Mouse (Mus musculus) frontal cortex, adult (tissue): Measurements from ENCODE around the gene Prdm5.
A peak's percentile ranks its signal among the peaks of the same experiment; 100 is the strongest.

Experiments used
- ATAC-seq: cut with Nextera tagmentation; 2 replicates; pipeline ENCODE4 v1.9.2; 2017; ENCODE audit warnings: mild to moderate bottlenecking, moderate library complexity, mixed read lengths; ENCODE audit not compliant: low TSS enrichment

Gene Prdm5

DNA sequence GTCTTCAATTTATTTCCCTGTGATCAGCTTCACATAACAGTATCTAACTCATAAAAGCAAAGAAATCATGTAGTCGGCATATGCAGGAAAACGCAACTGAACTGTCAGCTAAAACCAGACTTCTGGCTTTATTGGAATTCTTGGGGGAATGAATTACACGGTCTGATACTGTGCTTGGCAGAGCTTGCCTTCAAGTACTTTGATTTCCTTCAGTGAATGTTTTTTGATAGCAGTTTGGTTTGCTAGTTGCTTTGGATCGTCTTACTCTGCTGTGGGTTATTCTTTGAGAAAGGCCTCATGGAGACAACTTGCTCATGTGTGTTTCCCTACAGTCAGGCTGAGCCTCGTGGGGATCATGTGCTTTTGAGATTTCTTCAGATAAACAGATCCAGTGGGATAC, 52.7 kb downstream of the Prdm5 start:
- ATAC-seq = no peak

DNA sequence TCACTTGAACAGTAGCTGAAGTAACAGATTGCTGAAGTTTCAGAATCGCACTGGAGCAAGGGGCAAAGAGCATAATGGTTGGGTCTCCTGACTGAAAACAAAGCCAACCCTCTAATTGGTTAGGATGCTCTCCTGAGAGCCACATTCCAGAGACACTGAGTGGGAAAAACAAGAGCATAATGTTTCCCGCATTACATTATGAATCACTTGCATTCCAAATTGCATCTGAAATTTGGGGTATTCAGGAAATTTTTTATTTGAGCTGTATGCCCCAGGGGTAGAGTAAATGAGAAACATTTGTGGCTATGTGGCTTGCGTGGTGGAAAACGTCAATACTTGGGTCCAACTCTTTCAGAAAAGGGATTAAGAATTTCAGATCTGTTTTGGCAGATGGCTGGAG, 55.2 kb downstream of the Prdm5 start:
- ATAC-seq = no peak

DNA sequence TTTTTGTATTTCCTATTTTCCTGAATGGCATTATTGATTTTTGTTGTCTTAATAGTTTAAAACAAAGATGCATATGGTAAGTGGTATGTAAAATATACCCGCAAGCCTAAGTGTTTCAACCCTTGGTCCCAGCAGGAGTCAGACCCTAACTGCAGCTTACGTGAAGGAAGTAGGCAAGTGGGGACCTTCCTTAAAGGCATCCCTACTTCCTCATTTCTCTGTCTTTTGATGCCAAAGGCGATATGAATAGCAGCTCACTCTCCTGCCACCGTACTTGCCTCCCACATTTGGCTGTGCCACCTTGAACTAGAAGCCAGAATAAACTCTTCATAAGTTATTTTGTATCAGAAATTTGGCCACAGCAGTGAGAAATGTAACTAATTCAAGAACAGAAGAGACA, 63.8 kb downstream of the Prdm5 start:
- ATAC-seq = no peak

DNA sequence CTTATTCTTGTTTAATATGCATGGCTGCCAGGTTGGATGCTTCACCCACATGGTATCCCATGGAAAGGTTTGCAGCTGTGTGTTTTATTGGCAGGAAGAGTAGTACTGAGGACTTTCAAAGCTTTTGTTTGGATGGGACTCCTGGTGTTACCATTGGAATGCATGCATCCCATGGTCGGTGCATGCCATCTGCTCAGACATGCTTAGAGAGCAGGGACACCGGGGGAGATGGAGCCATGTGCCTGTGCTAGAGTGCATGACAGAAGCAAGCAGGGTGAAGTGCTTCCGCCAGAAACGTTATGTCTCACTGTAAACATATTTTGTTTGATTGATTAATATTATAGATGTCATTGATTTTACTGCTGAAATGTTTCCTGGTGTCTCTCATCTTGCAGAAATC, 70.3 kb downstream of the Prdm5 start:
- ATAC-seq = no peak

DNA sequence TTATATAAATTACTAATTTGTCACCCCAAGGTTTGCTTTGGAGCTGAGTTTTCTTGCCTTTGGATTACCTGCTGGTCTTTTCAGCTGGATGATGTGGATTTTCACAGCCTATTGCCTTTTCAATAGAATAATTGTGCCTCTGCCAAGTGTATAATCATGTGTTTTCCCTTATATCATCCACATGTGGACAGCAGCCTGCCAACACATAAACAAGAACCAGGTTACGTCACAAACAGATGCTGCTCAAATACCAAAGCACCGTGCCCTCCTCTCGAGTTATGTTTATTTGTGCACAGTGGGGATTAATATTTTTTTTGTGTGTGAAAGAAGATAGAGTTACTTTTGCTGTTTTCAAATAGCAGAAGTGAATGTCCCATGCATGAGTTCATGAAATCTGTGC, 70.9 kb downstream of the Prdm5 start:
- ATAC-seq = no peak

DNA sequence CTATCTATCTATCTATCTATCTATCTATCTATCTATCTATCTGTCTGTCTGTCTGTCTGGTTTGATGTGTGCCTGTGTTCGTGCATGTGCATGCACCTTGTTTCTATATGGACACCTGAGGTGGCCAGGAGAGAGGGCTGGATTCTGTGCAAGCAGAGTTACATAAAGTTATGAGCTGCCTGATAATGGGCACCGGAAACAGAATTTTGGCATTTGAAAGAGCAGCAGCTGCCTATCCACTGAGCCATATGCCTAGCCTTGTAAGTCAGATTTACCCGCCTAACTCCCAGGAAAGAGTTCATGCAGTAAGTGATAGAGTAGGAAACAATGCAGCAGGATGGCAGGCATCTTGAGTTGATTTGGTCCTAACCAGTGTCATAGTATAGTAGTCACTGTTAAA, 71.4 kb downstream of the Prdm5 start:
- no peak for ATAC-seq

DNA sequence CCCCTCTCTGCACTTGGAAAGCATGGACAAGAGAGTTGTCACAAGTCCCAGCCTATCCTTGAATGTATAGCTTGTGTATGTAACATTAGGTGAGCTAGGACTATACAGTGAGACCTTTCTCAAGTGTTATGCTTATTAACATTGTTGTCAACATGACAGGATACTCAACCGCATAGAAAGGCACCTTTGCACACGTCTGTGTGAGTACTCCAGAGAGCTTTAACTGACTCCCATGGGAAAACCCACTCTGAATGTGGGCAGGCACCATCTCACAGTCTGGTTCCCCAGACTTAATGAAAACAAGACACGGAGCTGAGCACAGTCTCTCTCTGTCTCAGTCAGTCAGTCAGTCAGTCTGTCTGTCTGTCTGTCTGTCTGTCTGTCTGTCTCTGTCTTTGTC, 75.2 kb downstream of the Prdm5 start:
- ATAC-seq = no peak

DNA sequence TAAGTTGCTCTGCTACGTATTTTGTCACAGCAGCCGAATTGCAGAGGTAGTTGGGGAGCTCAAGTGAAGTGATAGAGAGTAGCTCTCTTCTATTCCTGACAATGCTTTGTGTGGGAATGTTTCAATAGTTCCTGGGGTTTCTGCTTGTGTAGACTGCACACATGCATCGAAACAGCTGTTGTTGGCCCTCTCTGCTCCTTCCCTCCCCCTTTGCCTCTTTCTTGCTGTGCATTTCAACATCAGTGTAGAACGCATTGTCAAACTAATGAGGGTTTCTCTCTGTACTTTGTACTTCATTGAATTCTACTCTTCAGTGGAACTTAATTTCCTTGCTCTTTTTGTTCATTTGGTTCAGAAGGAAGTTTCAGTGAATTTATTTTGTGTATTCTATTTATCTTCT, 75.8 kb downstream of the Prdm5 start:
- ATAC-seq = no peak

DNA sequence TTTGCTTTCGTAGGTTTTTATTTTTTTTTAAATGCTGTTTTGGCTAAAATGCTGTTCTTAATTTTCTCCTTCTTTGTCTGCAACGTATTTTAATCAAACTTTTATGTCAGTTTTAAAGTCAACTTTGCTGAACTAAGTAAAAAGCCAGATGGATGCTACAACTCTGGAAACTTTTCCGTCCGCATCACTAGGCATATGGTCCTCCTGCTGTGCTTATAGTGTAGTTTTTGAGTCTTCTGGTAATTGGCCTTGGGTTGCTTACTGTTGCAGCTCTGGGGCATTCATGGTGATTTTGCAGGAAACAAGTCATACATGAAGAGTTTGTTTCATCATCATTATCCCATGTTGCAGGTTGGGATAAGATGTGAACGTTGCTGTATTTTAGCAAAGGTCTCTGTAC, 81.8 kb downstream of the Prdm5 start:
- no peak for ATAC-seq

DNA sequence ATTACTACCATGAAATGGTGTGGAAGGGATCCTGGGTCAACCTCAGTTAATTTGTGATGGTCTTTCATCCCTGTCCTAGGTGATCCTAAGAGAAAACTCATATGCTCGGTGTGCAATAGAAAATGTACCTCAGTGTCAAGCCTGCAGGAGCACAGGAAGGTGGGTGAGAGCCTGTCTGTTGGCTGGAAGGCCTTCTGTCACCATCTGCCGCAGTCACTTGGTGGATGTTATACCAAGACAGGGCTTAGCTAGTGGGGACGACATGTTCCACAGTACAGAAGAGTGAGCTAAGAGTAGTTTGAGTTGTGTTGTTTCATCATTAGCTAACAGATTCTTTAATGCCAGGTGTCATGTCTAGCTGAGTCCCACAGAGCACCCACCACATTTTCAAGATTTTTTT, 84.0 kb downstream of the Prdm5 start:
- no peak for ATAC-seq

DNA sequence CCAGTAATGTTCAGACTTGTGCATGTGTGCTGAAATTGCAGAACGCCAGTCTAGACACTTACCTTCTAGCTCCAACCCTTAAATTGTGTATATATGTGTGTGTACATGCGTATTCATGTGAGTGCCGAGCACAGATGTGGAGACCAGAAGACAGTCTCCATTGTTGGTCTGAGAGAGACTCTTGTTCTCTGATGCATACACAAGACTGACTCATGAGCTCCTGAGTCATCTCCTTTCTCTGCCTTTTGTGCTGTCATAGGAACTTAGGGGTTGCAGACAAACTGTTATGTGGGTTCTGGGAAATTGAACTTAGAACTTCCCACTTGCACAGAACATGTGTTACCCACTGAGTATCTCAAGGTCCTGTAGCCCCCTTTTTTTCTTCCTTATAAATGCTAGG, 85.4 kb downstream of the Prdm5 start:
- peak; percentile 50; the same call in 1 of the 2 replicates for ATAC-seq

DNA sequence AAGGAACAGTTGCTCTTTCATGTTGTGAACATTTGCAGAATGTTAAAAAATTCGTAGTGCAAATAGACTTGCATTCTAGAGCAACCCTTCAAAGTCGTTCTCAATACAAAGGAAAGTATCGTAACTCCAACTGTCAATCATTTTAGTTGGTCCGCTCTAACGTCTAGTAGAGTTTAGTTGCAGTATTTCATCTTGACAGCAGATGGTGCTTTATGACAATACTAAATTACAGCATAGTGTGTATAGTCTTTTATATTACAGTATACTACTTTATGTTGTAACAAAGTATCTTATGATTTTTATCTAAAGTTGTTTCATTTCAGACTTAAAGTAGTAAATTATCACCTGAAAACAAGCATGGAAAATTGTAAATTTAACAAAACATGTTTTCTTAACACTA, 86.1 kb downstream of the Prdm5 start:
- ATAC-seq = no peak

DNA sequence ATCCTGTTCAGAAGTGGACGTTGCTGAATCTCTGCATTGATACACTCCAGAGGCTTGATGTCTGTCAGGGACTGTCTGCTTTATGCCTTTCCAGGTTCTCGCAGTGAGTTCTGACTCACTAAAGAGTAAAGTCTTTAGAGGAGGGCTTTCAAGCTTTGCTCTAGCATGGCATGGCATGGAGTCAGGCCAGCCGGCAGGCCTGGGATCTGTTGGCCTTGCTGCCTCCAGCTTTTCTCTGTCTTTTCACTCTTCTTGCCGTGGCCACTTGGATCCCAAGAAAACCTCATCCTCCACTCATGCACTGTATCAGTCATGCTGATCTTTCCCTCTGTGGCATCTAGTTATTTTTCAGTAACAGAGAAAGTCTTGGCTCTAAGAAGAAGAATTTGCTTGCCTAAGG, 87.1 kb downstream of the Prdm5 start:
- no peak for ATAC-seq

DNA sequence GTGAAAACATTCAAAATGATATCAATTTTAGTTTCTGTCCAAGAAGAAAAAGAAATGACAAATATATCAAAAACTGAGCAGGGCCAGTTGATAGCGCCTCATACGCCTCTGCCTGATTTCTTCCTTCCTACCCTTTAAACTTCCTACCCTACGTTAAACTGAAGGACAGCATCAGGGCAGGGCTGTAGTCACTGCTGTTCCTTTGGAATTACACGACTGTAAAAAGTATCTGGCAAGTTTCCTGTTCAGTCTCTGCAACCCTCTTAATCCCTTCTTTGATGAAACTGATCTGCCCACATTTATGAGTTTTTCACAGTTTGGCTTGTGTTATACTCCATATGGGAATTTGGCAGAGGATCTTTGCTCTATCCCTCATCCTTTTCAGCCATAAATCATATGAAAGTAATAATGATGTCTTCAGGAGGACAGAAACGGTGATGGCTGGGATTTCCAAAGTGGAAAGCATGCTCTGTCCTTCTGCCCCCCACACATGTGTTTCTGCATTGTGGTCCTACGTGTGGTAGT, 93.0 kb downstream of the Prdm5 start:
- peak; percentile 16; the same call in 1 of the 2 replicates for ATAC-seq

DNA sequence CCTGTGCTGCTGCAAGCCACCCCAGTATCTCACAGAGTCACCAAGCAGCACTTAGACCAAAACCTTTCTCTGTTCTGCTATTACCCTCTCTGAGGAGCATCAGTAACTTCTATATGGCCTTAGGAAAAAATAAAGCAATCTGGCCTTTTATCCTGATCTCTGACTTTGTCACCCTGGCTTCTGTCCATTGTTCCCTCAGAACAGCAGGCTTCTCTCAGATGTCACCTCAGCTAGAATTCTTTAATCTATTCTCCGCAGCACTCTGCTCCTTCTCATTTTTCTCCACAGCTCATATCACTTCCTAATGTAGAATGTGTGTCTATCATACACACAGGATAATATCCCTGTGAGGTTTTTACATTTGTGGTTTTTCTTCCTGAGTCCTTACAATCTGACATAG, 99.5 kb downstream of the Prdm5 start:
- no peak for ATAC-seq

DNA sequence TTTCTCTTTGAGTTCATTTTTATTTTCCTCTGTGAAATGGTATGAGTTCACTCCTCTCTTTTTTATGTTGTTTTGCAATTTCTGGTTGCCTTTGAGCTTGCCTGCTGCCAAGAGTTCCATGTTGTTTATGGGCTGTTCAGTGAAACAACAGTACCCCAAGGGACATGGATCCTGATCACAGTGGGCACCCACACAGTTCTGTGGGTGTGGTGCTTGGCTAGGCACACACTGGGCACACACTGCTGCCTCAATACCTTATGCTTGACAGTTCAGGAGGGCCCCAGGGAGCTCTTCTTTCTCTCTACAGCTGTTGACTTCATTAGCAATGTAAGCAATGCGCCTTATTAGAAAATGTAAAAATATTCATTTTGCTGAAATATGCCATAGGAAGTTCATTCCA, 110.0 kb downstream of the Prdm5 start:
- no peak for ATAC-seq

DNA sequence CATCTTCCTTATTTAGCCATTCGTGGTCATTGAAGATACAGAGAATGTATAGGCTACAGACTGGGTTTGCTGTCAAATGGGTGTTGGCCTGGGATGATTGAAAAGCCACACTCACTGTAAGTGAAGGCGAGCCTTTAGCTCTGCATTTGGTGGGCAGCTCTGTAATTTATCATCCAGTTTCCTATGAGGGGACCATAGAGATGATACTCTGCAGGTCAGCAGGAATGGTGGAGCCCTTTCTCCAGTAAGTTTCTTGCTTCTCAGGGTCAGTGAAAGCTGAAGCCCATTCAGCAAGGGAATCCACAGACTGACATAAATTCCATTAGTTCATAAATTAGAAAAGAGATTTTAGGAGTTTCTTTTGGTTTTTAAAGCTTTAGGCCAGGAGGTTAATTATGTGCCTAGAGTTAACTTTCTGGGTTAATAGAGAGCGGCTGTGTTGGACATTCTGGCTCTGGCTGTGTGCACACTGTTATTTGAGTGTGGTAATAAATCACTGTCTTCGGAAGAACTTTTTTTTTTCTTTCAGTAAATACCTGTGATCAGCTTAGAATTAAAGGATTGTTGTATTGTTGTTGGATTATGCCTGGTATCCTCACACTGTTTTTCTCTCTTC, 113.4 kb downstream of the Prdm5 start:
- ATAC-seq = no peak

DNA sequence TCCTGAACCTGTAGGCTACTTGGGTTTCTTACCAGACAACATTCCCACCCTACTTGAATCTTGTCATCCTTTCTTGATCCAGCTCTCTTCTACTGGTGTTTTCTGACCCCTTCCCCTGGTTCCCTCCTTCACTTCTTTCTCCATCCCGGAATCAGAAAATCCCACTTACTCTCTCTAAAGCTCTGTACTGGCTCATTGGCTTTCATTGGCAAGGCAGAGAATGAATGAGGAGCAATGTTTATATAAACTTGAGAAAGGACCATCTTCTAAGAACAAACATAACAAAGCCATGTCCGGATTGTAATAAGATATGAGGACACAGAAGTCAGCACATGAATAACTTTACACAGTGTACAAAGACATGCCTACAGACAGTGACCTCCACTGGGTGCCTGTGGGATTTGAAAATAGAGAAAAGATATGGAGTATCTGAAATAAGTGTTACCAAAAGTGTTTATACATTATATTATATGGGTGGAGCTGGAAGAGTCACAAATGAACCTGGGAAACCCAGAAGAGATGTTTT, 127.9 kb downstream of the Prdm5 start:
- no peak for ATAC-seq

DNA sequence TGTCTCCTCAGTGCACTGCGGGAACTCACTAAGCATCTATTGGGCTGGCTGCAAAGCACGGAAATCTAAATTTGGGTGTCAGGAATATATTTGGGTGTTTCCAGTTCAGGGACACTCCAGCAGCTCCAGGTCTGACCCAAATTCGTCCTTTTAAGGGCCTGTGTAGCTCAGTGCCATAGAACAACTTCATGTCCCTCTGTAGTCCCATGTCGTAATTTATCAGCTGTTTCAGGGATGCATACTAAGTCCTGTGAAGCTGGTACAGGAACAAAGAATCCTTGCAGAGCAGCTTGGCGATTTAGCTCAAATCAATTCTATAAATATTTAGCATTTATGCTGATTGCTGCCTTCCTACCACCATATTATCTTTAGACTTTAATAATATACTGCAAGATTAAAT, 136.6 kb downstream of the Prdm5 start:
- ATAC-seq = peak; percentile 57

DNA sequence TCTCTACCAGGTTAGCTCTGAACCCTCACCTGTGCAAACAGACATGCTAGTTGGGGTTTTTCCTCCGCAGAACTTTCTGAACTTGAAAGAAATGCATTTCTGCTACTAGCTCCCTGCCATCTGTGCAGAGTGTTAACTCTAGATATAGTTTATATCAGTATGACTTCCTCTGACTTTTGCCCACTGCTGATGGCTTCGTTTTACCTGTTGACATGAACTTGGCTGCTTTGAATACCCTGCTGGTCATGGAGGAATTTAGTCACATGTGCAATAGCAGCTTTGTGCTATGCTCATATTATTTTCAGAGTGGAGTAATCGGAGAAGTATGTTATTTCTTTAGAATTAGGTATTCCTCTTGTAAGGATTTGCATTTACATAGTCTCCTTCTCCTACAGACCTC, 142.9 kb downstream of the Prdm5 start:
- no peak for ATAC-seq

DNA sequence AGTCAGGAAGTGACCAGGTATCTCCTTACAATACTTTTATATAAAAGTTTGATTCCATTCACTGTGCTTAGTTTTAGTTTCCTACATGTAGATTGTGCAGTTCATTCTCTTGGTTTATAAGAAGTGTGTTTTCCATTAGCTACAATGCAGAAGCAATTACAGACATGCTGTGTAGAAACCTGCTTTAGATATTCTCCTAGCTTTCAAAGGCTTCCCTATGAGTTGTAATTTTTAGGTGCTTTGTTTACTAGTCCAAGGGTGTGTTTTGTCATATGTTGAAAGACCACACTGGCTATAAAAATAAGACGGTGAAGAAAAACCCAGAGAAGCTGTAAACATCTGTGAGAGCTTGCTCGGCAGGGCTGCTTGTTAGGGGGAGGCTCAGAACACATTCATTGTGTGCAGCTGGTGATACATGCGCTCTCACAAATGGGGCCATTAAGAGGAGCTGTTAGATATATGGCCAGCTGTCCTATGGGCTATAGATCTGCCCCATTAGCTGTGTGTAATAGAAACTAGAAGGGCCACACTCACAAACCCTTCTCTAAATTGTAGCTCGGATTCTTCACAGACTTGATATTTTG, 144.8 kb downstream of the Prdm5 start:
- no peak for ATAC-seq

DNA sequence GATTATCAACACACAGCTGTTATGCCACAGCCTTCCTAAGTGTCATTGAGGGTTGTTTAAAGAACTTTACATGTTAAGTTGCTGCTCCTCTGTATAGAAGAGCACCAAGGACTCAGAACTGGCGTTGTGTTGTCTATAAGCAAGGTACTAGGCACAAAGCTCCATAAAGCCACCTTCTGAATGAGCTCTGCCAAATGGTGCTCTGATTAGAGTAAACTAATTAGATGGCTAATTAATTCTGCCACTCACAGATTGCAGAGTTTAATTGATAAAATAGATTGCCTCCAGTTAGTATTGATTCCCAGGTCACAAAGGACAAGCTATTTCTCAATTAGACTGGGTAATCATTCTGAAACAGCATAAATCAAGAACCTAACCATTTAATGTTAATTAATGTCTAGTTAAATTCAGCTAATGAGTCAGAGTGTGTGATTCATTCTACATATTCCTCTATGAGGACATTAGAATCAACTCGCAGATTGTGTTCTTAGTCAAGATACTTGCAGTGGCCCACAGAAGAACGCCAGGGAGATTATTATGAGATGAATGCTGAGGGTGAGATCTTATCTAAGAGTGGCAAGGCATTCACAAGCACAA, 147.0 kb downstream of the Prdm5 start:
- ATAC-seq = no peak

DNA sequence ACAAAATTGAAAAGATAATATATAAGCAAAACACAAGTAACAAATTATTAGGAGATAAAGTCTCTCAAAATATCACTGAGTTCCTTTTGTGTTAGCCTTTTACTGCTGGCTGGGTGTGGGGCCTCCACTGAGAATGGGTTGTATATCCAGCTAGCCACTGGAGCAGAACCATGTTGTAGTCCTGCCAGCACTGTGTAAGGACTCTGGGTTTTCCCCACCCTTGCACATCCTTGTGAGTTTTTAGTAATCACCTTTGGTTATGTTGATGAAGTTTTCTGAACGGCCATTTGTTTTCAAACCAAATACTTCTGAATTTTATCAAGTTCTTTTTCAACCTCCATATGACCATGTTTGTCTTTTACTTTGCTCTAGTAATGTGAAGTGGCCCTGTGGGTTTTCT, 151.7 kb downstream of the Prdm5 start:
- no peak for ATAC-seq
